Mouse (Mus musculus): ENCODE measurements at regions not wholly inside any gene's neighbourhood (a gene's known extent, or its start where the extent isn't known, plus 50 kb on each side); places are given as distances from the start of the nearest gene placed in this dataset.

DNA sequence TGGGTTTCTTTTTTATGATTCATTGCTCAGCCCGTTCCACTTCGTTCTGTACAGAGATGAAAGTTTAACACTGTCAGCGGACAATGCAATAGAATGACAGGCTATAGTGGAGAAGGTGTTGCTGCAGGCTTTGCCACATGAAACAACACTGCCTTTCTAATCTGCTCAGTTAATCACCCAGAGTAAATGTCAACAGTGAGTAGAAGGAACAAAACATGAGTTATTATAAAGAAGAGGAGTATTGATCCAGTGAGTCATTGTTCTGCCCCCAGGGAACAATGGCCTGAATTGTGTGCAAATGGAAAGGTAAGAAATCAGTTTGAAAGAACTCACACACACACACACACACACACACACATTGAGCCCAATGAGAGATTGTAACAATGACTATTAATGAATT lies 118.2 kb downstream of the Qrsl1 start:
- DNase-seq (ENCODE audit: low read depth, low spot score), result no peak

DNA sequence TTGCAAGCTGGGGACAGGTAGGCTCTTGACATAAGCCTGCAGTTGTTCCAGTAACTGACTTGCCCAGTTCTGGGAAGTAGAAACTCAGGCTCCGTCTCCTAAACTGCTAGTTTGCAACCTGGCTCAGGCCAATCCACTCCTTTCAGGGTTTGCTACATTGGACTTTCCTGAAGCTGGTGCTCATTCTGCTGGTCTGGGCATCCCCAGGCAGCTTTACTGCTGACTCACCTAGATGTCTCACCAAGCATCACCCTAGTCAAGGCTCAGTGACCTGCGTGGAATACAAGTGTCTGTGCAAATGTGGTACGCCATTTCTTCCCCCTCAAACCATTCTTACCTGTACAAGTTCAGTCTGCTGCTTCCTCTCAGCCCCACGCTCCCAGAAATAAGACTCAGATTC lies 110.8 kb downstream of the Qrsl1 start:
- no peak for DNase-seq (ENCODE audit: low read depth, low spot score)

- no peak for DNase-seq (ENCODE audit: low read depth, low spot score)
These were observed 110.0 kb downstream of the Qrsl1 start for GRCm38 (mm10) chr10:43791525-43792021.

DNA sequence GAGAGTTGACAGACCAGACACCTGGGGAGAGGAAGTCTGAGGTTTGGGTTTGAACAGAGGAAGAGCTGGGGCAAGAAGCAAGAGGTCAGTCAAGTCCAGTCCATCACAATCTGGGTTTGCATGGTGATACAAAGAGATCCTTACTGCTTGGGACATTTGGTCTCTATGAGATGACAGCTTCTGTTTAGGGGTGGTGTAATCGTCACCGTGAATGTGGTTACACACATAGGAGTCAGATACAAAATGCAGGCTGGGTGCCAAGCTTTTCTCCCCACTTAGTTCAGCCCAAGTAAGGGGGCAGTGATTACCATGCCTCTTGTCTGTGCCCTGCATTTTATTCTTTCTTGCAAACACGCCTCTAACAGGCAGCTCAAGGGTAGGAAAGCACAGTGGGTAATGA lies 108.9 kb downstream of the Qrsl1 start:
- no peak for DNase-seq (ENCODE audit: low read depth, low spot score)

DNA sequence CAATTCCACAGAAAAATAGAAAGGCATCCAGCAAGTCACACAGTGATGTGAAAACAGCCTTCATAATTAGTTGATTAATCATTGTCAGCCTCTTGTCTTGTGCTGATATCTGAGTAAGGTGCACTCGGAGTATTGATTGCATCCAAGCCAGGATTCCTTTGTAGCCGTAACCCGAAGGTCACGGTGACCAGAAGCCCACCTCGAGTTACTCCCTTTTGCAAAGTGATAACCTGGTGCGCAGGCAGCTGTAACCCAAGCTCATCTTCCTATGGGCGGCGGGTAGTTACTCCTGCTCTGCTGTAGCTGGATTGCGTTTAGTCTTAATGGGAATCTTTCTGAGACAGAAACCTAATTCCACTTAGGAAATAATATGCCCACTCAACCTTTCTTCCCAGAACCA lies 107.0 kb downstream of the Qrsl1 start:
- DNase-seq (ENCODE audit: low read depth, low spot score), result no peak

DNA sequence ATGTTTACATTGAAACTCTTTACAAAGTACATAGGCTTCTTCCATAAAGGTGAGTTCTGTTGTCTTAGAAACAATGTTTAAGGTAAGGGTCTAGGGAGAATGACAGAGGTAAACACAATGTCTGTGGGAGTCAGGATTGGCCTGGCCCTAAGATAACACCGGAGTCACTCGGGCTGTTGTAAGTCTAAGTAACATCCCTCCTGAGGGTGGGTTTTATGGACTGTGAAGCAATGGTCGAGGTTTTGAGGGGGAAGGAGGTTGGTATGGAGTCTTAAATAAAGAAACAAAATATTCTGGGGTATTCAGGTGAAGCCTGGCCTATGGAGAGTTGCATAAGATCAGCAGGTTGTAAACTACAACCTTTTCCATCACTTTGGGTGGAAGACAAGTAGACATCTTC lies 101.5 kb downstream of the Qrsl1 start:
- DNase-seq (ENCODE audit: low read depth, low spot score), result no peak

DNA sequence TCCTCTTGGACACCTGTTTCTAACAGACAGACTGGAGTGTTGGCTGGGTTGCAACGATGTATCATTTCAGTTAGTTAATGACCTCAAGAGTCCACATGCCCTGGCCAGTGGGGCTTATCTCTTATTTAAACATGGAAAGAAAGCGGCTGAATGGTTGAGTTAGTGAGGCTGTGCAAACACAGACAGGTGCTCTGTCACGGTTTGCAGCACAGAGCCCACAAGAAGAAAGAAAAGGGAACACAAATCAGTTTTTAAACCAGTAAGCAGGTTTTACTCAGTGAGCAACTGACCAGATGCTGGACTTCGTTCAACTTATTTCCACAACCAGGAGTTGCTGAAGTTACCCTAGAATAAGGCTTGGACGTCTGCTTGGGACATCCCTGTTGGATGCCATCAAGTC lies 86.3 kb downstream of the Qrsl1 start:
- no peak for DNase-seq (ENCODE audit: low read depth, low spot score)

DNA sequence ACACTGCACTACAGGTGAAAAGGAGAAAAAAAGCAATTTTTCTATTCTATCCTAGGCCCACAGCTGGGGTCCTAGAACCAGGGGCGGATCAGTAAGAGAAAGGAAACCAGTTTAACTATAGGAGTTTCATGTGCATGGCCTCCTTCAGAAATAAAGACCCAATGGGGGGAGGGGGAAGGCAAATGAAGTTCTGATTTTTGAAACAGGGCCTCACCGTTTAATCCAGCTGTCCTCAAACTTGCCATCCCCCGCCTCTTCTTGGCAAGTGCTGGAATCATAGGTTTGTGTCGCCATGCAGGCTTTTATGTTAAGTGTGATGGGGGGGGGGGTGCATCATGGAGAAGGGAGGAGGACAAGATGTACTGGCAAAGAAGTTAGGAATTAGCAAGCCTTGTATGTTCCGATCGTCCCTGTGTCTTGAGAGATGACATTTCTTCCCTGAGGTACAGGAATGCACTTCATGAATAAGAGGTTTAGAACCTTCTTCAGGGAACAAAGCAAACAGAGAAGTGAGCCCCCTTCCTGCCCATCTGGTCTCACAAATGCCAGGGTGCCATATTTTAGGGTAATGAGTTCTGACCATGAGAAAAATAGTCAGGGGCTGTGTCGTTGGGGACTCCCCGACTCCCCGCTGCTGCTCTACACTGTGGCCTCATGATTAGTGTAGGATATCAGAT lies 83.9 kb downstream of the Qrsl1 start:
- no peak for DNase-seq (ENCODE audit: low read depth, low spot score)

- no peak for DNase-seq (ENCODE audit: low read depth, low spot score)
These were observed 82.9 kb downstream of the Qrsl1 start for GRCm38 (mm10) chr10:43818623-43819022.

- no peak for DNase-seq (ENCODE audit: low read depth, low spot score)
These were observed 82.1 kb downstream of the Qrsl1 start for GRCm38 (mm10) chr10:43819434-43819833.

DNA sequence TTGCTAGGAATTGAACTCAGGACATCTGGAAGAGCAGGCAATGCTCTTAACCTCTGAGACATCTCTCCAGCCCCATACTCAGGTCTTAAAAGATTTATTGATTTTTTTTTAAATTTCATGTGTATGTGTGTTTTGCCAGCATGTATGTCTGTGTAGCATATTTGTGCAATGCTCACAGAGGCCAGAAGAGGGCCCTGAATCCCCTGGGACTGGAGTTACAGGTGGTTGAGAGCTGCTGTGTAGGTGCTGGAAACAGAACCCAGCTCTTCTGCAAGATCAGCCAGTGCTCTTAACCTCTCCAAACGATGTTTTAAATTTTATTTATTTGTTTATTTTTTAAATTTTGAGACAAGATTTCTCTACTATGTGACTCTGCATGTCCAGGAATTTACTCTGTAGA lies 78.9 kb downstream of the Qrsl1 start:
- DNase-seq (ENCODE audit: low read depth, low spot score), result no peak

GRCm38 (mm10) chr10:43824009-43824408 lies 77.5 kb downstream of the Qrsl1 start:
- no peak for DNase-seq (ENCODE audit: low read depth, low spot score)

Measured in 3T3-L1 (cell line).